Mouse (Mus musculus) hindbrain, embryonic 15.5 days (tissue): Measurements from ENCODE around the gene Lrch1. TPM values are rescaled to one million over a fixed set of nuclear protein-coding genes. Genes with fewer than 3 reads are reported as not detected.

ENCODE experiments used
- ATAC-seq: fragments of 200-750 bp; cut with Nextera tagmentation; 2 replicates; pipeline ENCODE4 v1.8.0; 2017; ENCODE audit warnings: low read depth, moderate number of reproducible peaks, moderate TSS enrichment; ENCODE audit not compliant: low FRiP score
- H3K27ac ChIP-seq: fragments of 300-500 bp; sonication (generic); replicated peaks from 2 replicates; pipeline ENCODE4 v1.5.1; 2015; ENCODE audit warnings: mild to moderate bottlenecking, inconsistent platforms
- H3K27me3 ChIP-seq: fragments of 300-500 bp; sonication (generic); 2 replicates; pipeline ENCODE4 v1.6.1; 2015; ENCODE audit warnings: control low read depth, inconsistent platforms
- H3K36me3 ChIP-seq: fragments of 300-500 bp; sonication (generic); 2 replicates; pipeline ENCODE4 v1.6.1; 2015; ENCODE audit warnings: control low read depth, inconsistent platforms
- H3K4me1 ChIP-seq: fragments of 300-500 bp; sonication (generic); replicated peaks from 2 replicates; pipeline ENCODE4 v1.6.1; 2015; ENCODE audit warnings: control low read depth, inconsistent platforms
- H3K4me2 ChIP-seq: fragments of 300-500 bp; sonication (generic); 2 replicates; pipeline ENCODE4 v1.6.1; 2015; ENCODE audit warnings: moderate library complexity, mild to moderate bottlenecking, inconsistent platforms
- H3K4me3 ChIP-seq: fragments of 300-500 bp; sonication (generic); 2 replicates; pipeline ENCODE4 v1.5.1; 2015; ENCODE audit warnings: mild to moderate bottlenecking, inconsistent platforms
- H3K9ac ChIP-seq: fragments of 300-500 bp; sonication (generic); 2 replicates; pipeline ENCODE4 v1.6.1; 2015; ENCODE audit warnings: inconsistent platforms
- H3K9me3 ChIP-seq: fragments of 300-500 bp; sonication (generic); 2 replicates; pipeline ENCODE4 v1.6.1; 2016; ENCODE audit warnings: control low read depth, inconsistent platforms
- WGBS: fragments of 180-500 bp; shearing (Covaris S2); methylation state at CpG from one replicate; pipeline ENCODE4 v1.1.7; 2015; 5-methylcytosine and 5-hydroxymethylcytosine counted together
- polyA plus RNA-seq: library from polyadenylated mRNA; unstranded; fragments of >200 nt; fragmentation: Nextera tagmentation; extraction: Ambion mirVana; gene quantifications from 2 replicates; pipeline ENCODE4 v1.2.1, GENCODE M21; 2015

Gene Lrch1
- polyA plus RNA-seq, 1 experiment from 2014 or later: 20.2 TPM

DNA sequence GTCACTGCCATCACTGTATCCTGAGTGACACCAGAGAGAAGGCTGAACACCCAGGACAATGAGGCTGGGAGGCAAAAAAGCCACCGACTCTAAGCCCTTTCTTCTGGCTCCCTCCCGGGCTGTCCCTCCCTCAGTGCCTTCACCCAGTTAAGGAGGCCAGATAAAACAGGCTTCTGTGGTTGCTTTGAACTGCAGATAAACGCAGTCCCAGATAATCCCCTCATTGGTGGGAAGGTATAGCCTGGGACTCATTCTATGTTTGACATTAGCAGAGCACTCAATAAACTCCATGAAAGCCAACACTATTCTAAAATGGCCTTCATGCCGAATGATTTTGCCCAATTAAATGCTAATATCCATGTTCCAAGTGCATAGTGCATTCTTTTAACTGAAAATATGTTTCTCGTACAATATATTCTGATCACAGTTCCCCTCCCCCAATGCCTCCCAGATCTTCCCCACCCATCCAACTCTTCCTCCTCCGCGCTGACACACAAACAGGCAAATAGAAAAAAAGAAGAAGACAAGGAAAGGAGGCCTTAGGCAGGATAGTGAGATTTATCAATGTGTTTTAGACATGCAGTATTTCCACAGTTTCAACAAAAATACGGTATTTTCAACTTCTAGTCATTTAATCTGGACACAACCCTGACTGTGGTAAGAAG is 46.8 kb downstream of the Lrch1 start:
- H3K4me2 ChIP-seq: no peak overlapping the region
- no peak overlapping the region for H3K27ac ChIP-seq
- H3K9me3 ChIP-seq: no peaks in the 10 kb centered on the region
- H3K36me3 ChIP-seq: no peaks in the 10 kb centered on the region
- ATAC-seq: no peak
- H3K9ac ChIP-seq: no peak overlapping the region
- no peaks in the 10 kb centered on the region for H3K27me3 ChIP-seq
- 59% methylated on average over 8 of the region's 8 CpGs for WGBS
- H3K4me1 ChIP-seq: peaks cover 9% of the 10 kb centered on the region
- H3K4me3 ChIP-seq: no peak overlapping the region

DNA sequence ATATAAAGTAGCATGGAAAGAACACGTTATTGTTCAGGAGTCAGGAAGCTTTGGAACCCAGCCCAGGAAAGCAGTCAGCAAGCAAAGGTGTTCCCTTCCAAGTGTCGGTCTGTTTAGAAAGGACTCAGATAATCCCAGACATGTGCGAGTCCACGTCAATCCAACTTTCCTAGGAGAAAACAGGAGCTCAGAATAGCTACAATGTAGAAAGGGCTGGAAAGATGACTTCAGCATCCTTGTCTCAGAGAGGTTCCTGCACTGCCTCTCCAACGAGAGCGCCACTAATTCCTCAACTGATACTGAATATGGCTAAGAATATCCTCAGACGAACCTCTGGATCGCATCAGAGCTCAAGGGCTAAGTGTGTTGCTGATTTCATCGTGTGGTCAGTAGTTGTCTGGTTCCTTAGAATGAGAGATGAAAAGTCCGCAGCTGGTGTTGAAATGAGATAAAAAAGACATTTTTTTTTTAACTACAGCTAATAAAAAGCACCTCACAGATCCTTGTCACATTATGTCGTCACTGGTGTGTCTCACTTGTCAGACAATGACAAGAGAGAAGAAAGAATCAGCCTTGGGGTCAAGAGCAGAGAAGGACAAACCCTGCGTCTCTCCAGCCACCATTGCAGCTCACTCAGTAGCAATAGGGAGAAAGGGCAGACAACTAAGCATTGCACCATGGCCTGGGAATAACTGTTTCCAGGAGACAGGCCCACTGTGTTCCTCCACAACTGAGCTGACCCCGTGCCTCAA is 47.5 kb downstream of the Lrch1 start:
- ATAC-seq: no peak
- Histone ChIP-seq H3K36me3 (no peaks in the 10 kb centered on the region), H3K9me3 (no peaks in the 10 kb centered on the region), H3K27me3 (no peaks in the 10 kb centered on the region), H3K4me1 (peaks cover 9% of the 10 kb centered on the region), H3K27ac (no peak overlapping the region), H3K4me2 (no peak overlapping the region), H3K9ac (no peak overlapping the region), H3K4me3 (no peak overlapping the region)
- 60% methylated on average over 13 of the region's 13 CpGs for WGBS

DNA sequence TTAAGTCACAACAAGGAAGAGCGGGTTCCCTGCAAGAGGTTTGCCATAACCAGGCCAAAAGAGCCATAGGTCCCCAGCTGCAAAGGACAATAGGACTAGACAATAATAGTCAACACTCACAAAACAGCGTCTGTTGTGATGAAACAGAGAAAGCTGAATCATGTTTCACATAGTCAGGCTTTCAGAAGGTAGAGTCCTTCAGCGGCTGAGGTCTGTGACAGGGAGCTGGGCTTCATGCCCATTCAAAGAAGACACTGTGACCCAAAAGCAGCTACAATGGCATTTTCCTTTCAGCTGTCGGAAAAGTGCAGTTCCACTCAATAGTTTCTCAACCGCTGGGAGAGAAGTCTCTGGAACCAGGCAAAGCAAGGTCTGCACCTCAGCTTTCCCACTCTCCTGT is 48.7 kb downstream of the Lrch1 start:
- no peak for ATAC-seq
- no peak overlapping the region for H3K4me3 ChIP-seq
- 75% methylated on average over 5 of the region's 5 CpGs for WGBS
- H3K9me3 ChIP-seq: no peaks in the 10 kb centered on the region
- no peak overlapping the region for H3K4me2 ChIP-seq
- peaks cover 9% of the 10 kb centered on the region for H3K4me1 ChIP-seq
- no peak overlapping the region for H3K9ac ChIP-seq
- H3K27ac ChIP-seq: no peak overlapping the region
- H3K27me3 ChIP-seq: no peaks in the 10 kb centered on the region
- no peaks in the 10 kb centered on the region for H3K36me3 ChIP-seq

DNA sequence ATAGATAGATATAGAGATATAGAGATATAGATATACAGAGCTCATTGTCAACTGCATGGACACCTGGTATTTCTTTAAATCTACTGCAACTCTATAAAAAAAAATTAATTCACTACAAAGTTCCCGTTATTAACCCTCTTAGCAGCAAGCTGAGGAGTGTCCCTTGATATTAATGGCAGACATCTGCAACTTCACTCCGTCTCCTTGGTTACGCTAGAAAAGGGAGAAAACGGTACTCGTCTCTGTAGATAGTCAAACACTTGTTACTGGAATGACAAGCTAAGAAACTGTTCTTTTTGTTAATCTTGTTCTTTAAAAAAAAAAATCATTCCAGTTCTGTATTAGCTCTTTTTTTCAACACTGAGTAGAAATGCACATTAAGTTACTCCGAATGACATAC is 54.0 kb downstream of the Lrch1 start:
- Histone ChIP-seq H3K4me3 (no peak overlapping the region), H3K4me1 (peaks cover 11% of the 10 kb centered on the region), H3K4me2 (no peak overlapping the region), H3K27me3 (no peaks in the 10 kb centered on the region), H3K27ac (no peak overlapping the region), H3K9ac (no peak overlapping the region), H3K9me3 (no peaks in the 10 kb centered on the region), H3K36me3 (no peaks in the 10 kb centered on the region)
- WGBS: 50% methylated on average over 6 of the region's 6 CpGs
- no peak for ATAC-seq

DNA sequence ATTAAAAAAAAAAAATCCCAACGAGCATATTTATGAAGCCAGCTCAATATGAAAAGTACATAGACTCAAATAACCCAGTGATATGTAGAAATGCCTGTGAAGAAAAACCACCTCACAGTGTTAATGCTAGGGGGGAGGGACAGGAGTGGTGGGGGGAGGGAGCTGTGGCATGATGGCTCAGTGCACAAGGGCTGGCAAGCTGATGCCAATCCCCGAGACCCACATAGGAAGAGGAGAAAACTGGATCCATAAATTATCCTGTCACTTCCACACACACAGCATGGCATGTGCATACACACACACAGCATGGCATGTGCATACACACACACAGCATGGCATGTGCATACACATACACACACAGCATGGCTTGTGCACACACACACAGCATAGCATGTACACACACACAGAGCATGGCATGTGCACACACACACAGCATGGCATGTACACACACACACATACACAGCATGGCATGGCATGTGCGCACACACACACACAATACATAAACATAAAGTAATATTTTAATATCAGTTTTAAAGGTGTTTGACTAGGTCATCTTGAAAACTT is 54.5 kb downstream of the Lrch1 start:
- Histone ChIP-seq H3K4me3 (no peak overlapping the region), H3K9me3 (no peaks in the 10 kb centered on the region), H3K9ac (no peak overlapping the region), H3K36me3 (no peaks in the 10 kb centered on the region), H3K27ac (no peak overlapping the region), H3K4me1 (peaks cover 11% of the 10 kb centered on the region), H3K4me2 (no peak overlapping the region), H3K27me3 (no peaks in the 10 kb centered on the region)
- ATAC-seq: 0 out of 2 replicates have a peak, but pooled peaks have one; percentile 31
- WGBS: 75% methylated on average over 3 of the region's 3 CpGs

DNA sequence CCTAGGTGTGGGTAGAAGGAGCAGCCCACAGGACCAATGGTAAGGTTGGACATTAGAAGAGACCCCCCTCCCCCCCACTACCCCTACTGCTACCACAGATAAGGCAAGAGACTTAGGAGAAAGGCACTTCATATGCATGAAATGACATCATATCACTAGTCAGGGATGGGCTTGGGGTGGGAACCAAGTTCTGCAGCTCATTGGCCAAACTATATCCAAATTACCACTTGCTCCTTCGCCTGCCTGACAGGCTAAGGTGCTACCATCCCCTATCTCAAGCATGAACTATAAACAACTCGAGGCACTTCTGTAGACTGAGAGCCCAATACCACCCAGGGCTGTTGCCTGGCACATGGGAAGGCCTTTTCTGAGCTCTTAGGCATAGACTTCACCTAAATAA is 58.4 kb downstream of the Lrch1 start:
- Histone ChIP-seq H3K4me3 (no peak overlapping the region), H3K9ac (no peak overlapping the region), H3K27ac (no peak overlapping the region), H3K9me3 (no peaks in the 10 kb centered on the region), H3K36me3 (no peaks in the 10 kb centered on the region), H3K4me2 (no peak overlapping the region), H3K27me3 (no peaks in the 10 kb centered on the region), H3K4me1 (peaks cover 36% of the 10 kb centered on the region)
- ATAC-seq: no peak
- 97% methylated on average over 2 of the region's 2 CpGs for WGBS

DNA sequence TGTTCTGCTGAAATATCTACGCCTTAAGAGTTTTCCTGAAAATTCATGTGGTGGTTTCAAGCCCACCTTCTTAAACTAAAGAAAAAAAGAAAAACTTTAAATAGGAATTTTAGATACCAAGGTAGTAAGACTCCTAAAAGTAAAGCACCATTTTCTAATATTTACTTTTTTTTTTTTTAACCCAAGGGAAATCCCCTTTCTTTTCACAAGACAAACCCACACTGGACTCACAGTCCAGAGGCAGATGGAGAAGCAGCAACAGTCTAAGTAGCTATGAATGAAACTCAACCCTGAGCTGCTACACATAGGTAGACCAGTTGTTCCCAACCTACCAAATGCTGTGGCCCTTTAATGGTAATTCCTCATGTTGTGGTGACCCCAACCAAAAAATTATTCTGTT is 59.6 kb downstream of the Lrch1 start:
- 94% methylated on average over 1 of the region's 1 CpGs for WGBS
- no peak for ATAC-seq
- no peak overlapping the region for H3K9ac ChIP-seq

DNA sequence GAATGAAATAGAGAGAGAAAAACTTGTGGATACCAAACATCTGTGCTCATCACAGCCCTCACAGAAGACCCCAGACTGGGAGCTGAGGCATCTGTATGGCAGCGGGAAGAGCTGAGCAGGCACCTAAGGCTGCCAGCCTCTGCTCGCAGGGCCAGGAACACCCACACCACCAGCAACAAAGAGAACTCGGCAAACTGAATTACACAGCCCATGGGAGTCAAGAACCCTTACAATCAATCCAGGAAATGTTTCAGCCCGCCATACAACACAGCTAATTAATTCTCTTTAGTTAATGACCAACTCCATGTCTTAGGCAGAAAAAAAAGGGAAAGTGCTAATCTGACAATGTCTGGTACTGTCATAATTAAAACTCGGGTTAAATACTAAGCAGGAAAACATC is 61.2 kb downstream of the Lrch1 start:
- Histone ChIP-seq H3K4me1 (peaks cover 36% of the 10 kb centered on the region), H3K27ac (no peak overlapping the region), H3K36me3 (no peaks in the 10 kb centered on the region), H3K4me3 (no peak overlapping the region), H3K27me3 (no peaks in the 10 kb centered on the region), H3K4me2 (no peak overlapping the region), H3K9ac (no peak overlapping the region), H3K9me3 (no peaks in the 10 kb centered on the region)
- ATAC-seq: no peak
- WGBS: 39% methylated on average over 5 of the region's 5 CpGs

More for the DNA sequence above, 59.6 kb downstream of the Lrch1 start:
- no peak overlapping the region for H3K4me2 ChIP-seq
- H3K4me3 ChIP-seq: no peak overlapping the region
- H3K27ac ChIP-seq: no peak overlapping the region
- H3K36me3 ChIP-seq: no peaks in the 10 kb centered on the region
- no peaks in the 10 kb centered on the region for H3K27me3 ChIP-seq
- H3K4me1 ChIP-seq: peaks cover 39% of the 10 kb centered on the region
- H3K9me3 ChIP-seq: no peaks in the 10 kb centered on the region

DNA sequence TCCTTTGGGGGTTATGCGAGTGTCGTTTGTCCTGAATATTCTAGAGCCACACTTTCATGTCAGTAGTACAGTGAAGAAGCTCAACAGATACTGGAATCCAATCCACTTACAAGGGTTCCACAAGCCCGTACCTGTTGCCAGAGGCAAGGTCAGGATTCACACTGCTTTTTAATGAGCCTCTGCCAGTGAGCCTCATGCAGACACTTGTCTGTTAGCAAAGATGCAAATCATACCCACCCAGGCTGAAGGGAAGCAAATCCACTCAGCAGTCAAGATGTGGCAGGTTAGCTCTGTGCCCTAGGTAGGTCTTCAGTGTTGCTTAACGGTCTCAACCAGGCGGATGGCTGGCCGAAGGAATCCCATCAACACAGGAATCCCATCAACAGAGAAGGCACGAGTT is 62.8 kb downstream of the Lrch1 start:
- Histone ChIP-seq H3K4me2 (no peak overlapping the region), H3K9ac (no peak overlapping the region), H3K4me3 (no peak overlapping the region), H3K9me3 (no peaks in the 10 kb centered on the region), H3K4me1 (peaks cover 36% of the 10 kb centered on the region), H3K36me3 (no peaks in the 10 kb centered on the region), H3K27me3 (no peaks in the 10 kb centered on the region), H3K27ac (no peak overlapping the region)
- no peak for ATAC-seq
- 70% methylated on average over 7 of the region's 7 CpGs for WGBS

DNA sequence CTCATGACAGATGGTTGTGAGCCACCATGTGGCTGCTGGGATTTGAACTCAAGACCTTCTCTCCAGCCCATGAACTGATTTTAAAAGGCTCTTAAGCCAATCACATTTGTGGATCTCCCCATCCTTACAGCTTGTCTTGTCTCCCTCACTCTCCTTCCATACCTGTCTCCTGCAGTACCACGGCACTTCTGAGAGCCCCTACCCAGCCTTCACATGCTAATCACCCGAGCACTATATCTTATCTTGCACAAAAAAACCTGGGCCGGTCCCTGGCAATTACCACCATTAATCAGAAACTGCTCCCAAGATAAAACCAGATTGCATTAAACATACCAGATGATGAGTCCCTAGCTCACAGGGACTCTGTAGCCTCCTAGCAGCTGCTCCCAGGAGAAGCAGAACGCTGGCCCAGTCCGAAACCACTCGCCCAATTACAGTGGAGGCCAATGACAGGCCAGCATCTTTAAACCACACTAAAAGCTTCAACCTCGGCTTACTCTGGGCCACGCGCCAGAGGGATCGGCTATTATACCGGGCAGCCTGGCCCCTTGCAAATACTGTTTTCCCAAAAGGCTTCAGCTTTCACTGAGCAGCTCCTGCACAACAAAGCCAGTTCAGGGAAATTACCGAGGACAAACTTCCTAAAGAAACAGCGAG is 63.5 kb downstream of the Lrch1 start:
- Histone ChIP-seq H3K9me3 (no peaks in the 10 kb centered on the region), H3K9ac (no peak overlapping the region), H3K27ac (peak overlapping the region; percentile 49; the same call in 1 of the 2 replicates), H3K27me3 (no peaks in the 10 kb centered on the region), H3K4me3 (no peak overlapping the region), H3K4me1 (peaks cover 36% of the 10 kb centered on the region), H3K36me3 (no peaks in the 10 kb centered on the region), H3K4me2 (peak overlapping the region; percentile 25; the same call in 1 of the 2 replicates)
- WGBS: 12% methylated on average over 13 of the region's 13 CpGs
- peak; percentile 83 for ATAC-seq

DNA sequence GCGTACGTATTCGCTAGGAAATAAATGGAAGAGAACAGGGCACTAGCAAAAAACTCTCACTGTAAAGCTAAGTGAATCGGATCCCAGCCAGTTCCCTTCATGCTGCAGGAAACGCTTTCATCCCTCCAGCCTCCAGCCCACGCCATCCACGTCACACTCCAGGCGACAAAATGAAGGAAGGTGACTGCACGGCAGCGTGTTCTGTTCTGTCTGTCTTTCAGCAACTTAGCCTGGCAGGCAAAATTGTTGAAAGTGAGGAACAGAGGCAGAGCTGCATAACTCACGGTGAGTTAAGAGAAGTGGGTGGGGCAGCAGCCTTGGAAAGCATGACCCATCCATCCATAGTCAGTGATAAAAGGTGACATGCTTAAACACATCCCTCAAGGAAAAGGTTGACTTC is 64.5 kb downstream of the Lrch1 start:
- WGBS: 73% methylated on average over 11 of the region's 11 CpGs
- no peak for ATAC-seq
- Histone ChIP-seq H3K27me3 (no peaks in the 10 kb centered on the region), H3K9ac (no peak overlapping the region), H3K9me3 (no peaks in the 10 kb centered on the region), H3K4me2 (no peak overlapping the region), H3K36me3 (no peaks in the 10 kb centered on the region), H3K27ac (no peak overlapping the region), H3K4me3 (no peak overlapping the region), H3K4me1 (peaks cover 36% of the 10 kb centered on the region)

DNA sequence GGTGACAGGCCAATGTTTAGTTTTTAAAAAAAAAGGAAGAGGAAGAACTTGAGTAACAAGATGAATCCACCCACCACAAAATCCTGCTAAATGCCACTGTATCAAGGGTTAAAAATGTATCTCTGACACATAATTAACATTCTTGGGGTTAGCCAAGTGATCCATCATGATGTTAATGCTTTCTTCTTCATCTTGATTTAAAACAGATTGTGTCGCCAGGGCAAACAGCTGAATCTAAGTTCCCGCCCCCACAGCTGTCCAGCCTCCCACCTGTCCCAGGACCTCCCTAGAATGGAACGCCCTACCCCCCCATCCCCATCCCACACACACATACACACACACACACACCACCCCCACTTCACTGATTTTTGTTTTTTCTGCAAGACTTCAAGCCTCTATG is 64.9 kb downstream of the Lrch1 start:
- Histone ChIP-seq H3K4me2 (no peak overlapping the region), H3K36me3 (no peaks in the 10 kb centered on the region), H3K9me3 (no peaks in the 10 kb centered on the region), H3K27me3 (no peaks in the 10 kb centered on the region), H3K27ac (no peak overlapping the region), H3K9ac (no peak overlapping the region), H3K4me3 (no peak overlapping the region), H3K4me1 (peaks cover 36% of the 10 kb centered on the region)
- ATAC-seq: no peak
- 64% methylated on average over 3 of the region's 3 CpGs for WGBS
